Mouse (Mus musculus) olfactory bulb, adult 2 months (tissue): Measurements from ENCODE around the gene Gm15294. TPM values are rescaled to one million over a fixed set of nuclear protein-coding genes. Genes with fewer than 3 reads are reported as not detected.

Experiments used
- H3K27ac ChIP-seq: fragments of 200-500 bp; 2 replicates; pipeline ENCODE4 v1.5.1; 2012; ENCODE audit warnings: low read depth, low read length; ENCODE audit not compliant: insufficient read depth
- H3K4me1 ChIP-seq: fragments of 200-500 bp; 2 replicates; pipeline ENCODE4 v1.6.1; 2012; ENCODE audit warnings: low read length; ENCODE audit not compliant: control insufficient read depth, insufficient read depth
- H3K4me3 ChIP-seq: fragments of 200-500 bp; 2 replicates; pipeline ENCODE4 v1.5.1; 2012; ENCODE audit warnings: mild to moderate bottlenecking, low read depth, low read length, moderate library complexity; ENCODE audit not compliant: insufficient read depth
- CTCF ChIP-seq: fragments of 200-500 bp; IDR thresholded peaks from 2 replicates; pipeline ENCODE4 v1.5.1; 2012; ENCODE audit warnings: low read depth, mild to moderate bottlenecking, low read length, moderate library complexity; ENCODE audit not compliant: insufficient read depth
- POLR2A ChIP-seq: fragments of 200-500 bp; IDR thresholded peaks from 2 replicates; pipeline ENCODE4 v1.6.1; 2012; ENCODE audit warnings: mild to moderate bottlenecking, low read depth, low read length, moderate library complexity; ENCODE audit not compliant: insufficient read depth
- WGBS: fragments of 180-500 bp; shearing (Covaris S2); methylation state at CpG from one replicate; pipeline ENCODE4 v1.1.7; 2018; 5-methylcytosine and 5-hydroxymethylcytosine counted together
- polyA plus RNA-seq: library from polyadenylated mRNA; stranded (reverse); fragments of >200 nt; gene quantifications from 2 replicates; pipeline ENCODE4 v1.2.4, GENCODE M21; 2012; ENCODE audit warnings: low replicate concordance; ENCODE audit not compliant: missing spikeins, insufficient read depth, insufficient read length

Gene Gm15294
- polyA plus RNA-seq, result not detected in 2 replicates

GRCm38 (mm10) chrX:141875135-141875534 lies at the start of gene Gm15294:
Gm15294 (minus strand) TSS chrX:141875235.
- H3K4me3 ChIP-seq, result no peak within 1 kb of the TSS
- H3K4me1 ChIP-seq, result no peaks in the 10 kb centered on the region
- no peak within 1 kb of the TSS for H3K27ac ChIP-seq
- WGBS, result 98% methylated on average over 4 of the region's 4 CpGs
- TF ChIP-seq POLR2A (no peak), CTCF (no peak)

DNA sequence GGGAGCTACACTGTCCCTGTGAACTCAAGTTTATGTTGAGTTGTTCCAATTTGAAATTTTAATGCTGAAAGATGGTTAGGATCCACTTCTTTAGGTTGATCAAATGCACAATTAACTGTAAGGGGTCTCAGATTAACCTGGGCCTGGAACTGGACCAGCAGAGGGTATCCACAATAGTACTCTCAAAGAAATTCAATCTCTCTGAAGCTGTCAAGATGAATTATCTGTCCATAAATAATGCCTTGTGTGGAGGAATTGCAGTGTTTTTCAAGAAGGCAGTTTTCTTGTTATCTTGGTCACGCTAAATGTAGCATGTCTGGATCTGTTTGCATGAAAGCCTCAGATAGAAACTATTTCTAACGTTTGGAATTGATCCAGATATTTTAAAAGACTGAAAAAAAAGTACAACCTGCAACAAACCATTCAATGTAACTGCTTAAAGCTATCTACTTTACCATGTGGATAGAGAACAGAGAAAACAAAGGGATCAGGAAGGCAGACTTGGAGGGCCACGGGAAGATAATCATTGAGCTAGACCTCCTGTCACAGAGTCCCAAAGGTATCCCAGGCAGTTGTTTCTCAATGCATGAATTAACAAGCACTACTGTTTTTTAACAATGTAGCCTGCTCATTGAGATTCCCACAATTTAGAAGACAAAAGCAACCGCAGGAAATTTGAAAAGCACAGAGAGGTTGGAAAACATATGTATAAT lies 9.5 kb upstream of the Gm15294 start:
- H3K4me1 ChIP-seq, result no peaks in the 10 kb centered on the region
- no peak for TF ChIP-seq CTCF
- TF ChIP-seq POLR2A, result no peak

GRCm38 (mm10) chrX:141874024-141874423 lies 1.0 kb downstream of the Gm15294 start:
- H3K4me3 ChIP-seq, result no peak overlapping the region
- no peak overlapping the region for H3K27ac ChIP-seq
- no peak for TF ChIP-seq POLR2A
- 54% methylated on average over 11 of the region's 11 CpGs for WGBS
- H3K4me1 ChIP-seq, result no peaks in the 10 kb centered on the region

More for the DNA sequence above, 9.5 kb upstream of the Gm15294 start:
- 53% methylated on average over 4 of the region's 4 CpGs for WGBS
- Histone ChIP-seq H3K4me3 (no peak overlapping the region), H3K27ac (no peak overlapping the region)

- TF ChIP-seq POLR2A (no peak), CTCF (no peak)
- no peak overlapping the region for H3K27ac ChIP-seq
- 35% methylated on average over 3 of the region's 4 CpGs for WGBS
- no peaks in the 10 kb centered on the region for H3K4me1 ChIP-seq
- no peak overlapping the region for H3K4me3 ChIP-seq
These were observed 1.4 kb downstream of the Gm15294 start for GRCm38 (mm10) chrX:141873597-141873996.

GRCm38 (mm10) chrX:141855684-141856396 lies 19.2 kb downstream of the Gm15294 start:
- no peak overlapping the region for H3K4me3 ChIP-seq
- no peak overlapping the region for H3K27ac ChIP-seq
- H3K4me1 ChIP-seq, result no peaks in the 10 kb centered on the region
- TF ChIP-seq POLR2A (no peak), CTCF (no peak)
- WGBS, result 39% methylated on average over 6 of the region's 6 CpGs

Other genes with a start within 250 kb of the Gm15294 start
- gene Irs4, start 150.0 kb downstream of the Gm15294 start, polyA plus RNA-seq, result not detected in 2 replicates